Mouse (Mus musculus): ENCODE measurements around the gene Cnih3.

Cnih3 gene

GRCm38 (mm10) chr1:181352367-181353199 is at the start of gene Cnih3:
Cnih3 (plus strand) TSS chr1:181352628.
- DNase-seq (ENCODE audit: low read depth) = no peak

- DNase-seq (ENCODE audit: low read depth) = no peak
Observed at GRCm38 (mm10) chr1:181307981-181308380, 44.4 kb upstream of the Cnih3 start.

- peak; percentile 81 for DNase-seq (ENCODE audit: low read depth)
Observed at GRCm38 (mm10) chr1:181310712-181311111, 41.7 kb upstream of the Cnih3 start.

GRCm38 (mm10) chr1:181312115-181313045 is 40.0 kb upstream of the Cnih3 start:
- DNase-seq (ENCODE audit: low read depth) = peak; percentile 83

- DNase-seq (ENCODE audit: low read depth) = no peak
Observed at GRCm38 (mm10) chr1:181313046-181313415, 39.4 kb upstream of the Cnih3 start.

GRCm38 (mm10) chr1:181314301-181314700 is 38.1 kb upstream of the Cnih3 start:
- no peak for DNase-seq (ENCODE audit: low read depth)

- no peak for DNase-seq (ENCODE audit: low read depth)
Observed at GRCm38 (mm10) chr1:181315350-181315749, 37.1 kb upstream of the Cnih3 start.

- peak; percentile 69 for DNase-seq (ENCODE audit: low read depth)
Observed at GRCm38 (mm10) chr1:181316571-181316970, 35.9 kb upstream of the Cnih3 start.

GRCm38 (mm10) chr1:181319466-181319865 is 33.0 kb upstream of the Cnih3 start:
- DNase-seq (ENCODE audit: low read depth) = no peak

GRCm38 (mm10) chr1:181321149-181321548 is 31.3 kb upstream of the Cnih3 start:
- no peak for DNase-seq (ENCODE audit: low read depth)

GRCm38 (mm10) chr1:181323134-181323533 is 29.3 kb upstream of the Cnih3 start:
- DNase-seq (ENCODE audit: low read depth) = no peak

GRCm38 (mm10) chr1:181327137-181327536 is 25.3 kb upstream of the Cnih3 start:
- no peak for DNase-seq (ENCODE audit: low read depth)

- peak; percentile 55 for DNase-seq (ENCODE audit: low read depth)
Observed at GRCm38 (mm10) chr1:181327636-181328420, 24.6 kb upstream of the Cnih3 start.

GRCm38 (mm10) chr1:181329110-181329509 is 23.3 kb upstream of the Cnih3 start:
- no peak for DNase-seq (ENCODE audit: low read depth)

GRCm38 (mm10) chr1:181332597-181332996 is 19.8 kb upstream of the Cnih3 start:
- DNase-seq (ENCODE audit: low read depth) = peak; percentile 95

- no peak for DNase-seq (ENCODE audit: low read depth)
Observed at GRCm38 (mm10) chr1:181334329-181335018, 18.0 kb upstream of the Cnih3 start.

GRCm38 (mm10) chr1:181335019-181335365 is 17.4 kb upstream of the Cnih3 start:
- DNase-seq (ENCODE audit: low read depth) = no peak

GRCm38 (mm10) chr1:181335388-181335787 is 17.0 kb upstream of the Cnih3 start:
- no peak for DNase-seq (ENCODE audit: low read depth)

- no peak for DNase-seq (ENCODE audit: low read depth)
Observed at GRCm38 (mm10) chr1:181336857-181337256, 15.6 kb upstream of the Cnih3 start.

- DNase-seq (ENCODE audit: low read depth) = no peak
Observed at GRCm38 (mm10) chr1:181339106-181339505, 13.3 kb upstream of the Cnih3 start.

- DNase-seq (ENCODE audit: low read depth) = no peak
Observed at GRCm38 (mm10) chr1:181345547-181345946, 6.9 kb upstream of the Cnih3 start.

GRCm38 (mm10) chr1:181352043-181352366 is 423 bp upstream of the Cnih3 start:
- no peak for DNase-seq (ENCODE audit: low read depth)
